In genomic region chr6:5449878-5450277, GRCm38 (mm10) we compare ENCODE assay signal across 26 mouse cellular contexts. TPM values are rescaled to one million over a fixed set of nuclear protein-coding genes. Genes with fewer than 3 reads are reported as not detected.
A peak's percentile ranks its signal among the peaks of the same experiment; 100 is the strongest.
DNase-seq lines count a peak whose midpoint lies in the region; ATAC-seq and TF ChIP-seq lines count a peak whose summit lies in the region.
"Had no signal": no experiment of that assay in that cellular context is flagged by ENCODE, and none has a peak within 500 bp of the region (broad histone marks: within the 10 kb centered on the region; RNA-seq: fewer than 3 reads in every experiment).

No protein-coding gene starts in this region.

- DNase-seq in kidney, adult 2 months: peak; percentile 70
- no peak for DNase-seq in kidney, postnatal 25 days
- no peak for DNase-seq in kidney, postnatal 10 days
- DNase-seq in kidney, postnatal 0 days (ENCODE audit: low spot score): peak; percentile 5
- DNase-seq in urinary bladder, postnatal 36 days (ENCODE audit: low spot score in 2 of 2): no peak
- DNase-seq: adrenal gland, postnatal 10 days; adrenal gland, postnatal 36 days; B cell, adult 2 months; cerebellum, adult 18-20 months; cerebellum, adult 9-10 months; cerebellum, postnatal 14 days; gastrocnemius, postnatal 10 days; gastrocnemius, postnatal 36 days; heart, adult 2 months; heart, postnatal 14 days; heart, postnatal 4 days had no signal

- TF ChIP-seq CTCF in kidney, adult 2 months (conservative IDR thresholded peaks at IDR 0.05; ENCODE audit: insufficient read depth, insufficient read length, low read depth, low read length): no peak
- TF ChIP-seq CTCF in kidney, postnatal 0 days (IDR thresholded peaks at IDR 0.05; ENCODE audit: low read depth): no peak

- 48% methylated on average over 5 of the region's 5 CpGs for WGBS in kidney, adult 2 months
- WGBS in kidney, embryonic 15.5 days: 56% methylated on average over 5 of the region's 5 CpGs
- WGBS in kidney, postnatal 0 days: 51% methylated on average over 5 of the region's 5 CpGs

- no peak overlapping the region for H3K4me3 ChIP-seq in kidney, adult 2 months (ENCODE audit: insufficient read depth, low read depth, low read length)
- H3K4me3 ChIP-seq in kidney, embryonic 15.5 days (replicated peaks): no peak overlapping the region
- no peak overlapping the region for H3K4me3 ChIP-seq in kidney, postnatal 0 days (replicated peaks; ENCODE audit: low read depth, low read length)
- H3K4me3 ChIP-seq: forebrain, embryonic 10.5 days; forebrain, embryonic 13.5 days; heart, adult 2 months; heart, embryonic 10.5 days; heart, embryonic 13.5 days had no signal

- H3K27ac ChIP-seq in kidney, adult 2 months (ENCODE audit: insufficient read depth, low read depth, low read length): no peak overlapping the region
- H3K27ac ChIP-seq in kidney, embryonic 15.5 days: no peak overlapping the region
- H3K27ac ChIP-seq in kidney, postnatal 0 days: no peak overlapping the region
- H3K27ac ChIP-seq: forebrain, embryonic 10.5 days; forebrain, embryonic 13.5 days; heart, adult 2 months; heart, embryonic 10.5 days; heart, embryonic 13.5 days; hindbrain, embryonic 14.5 days had no signal

- TF ChIP-seq POLR2A in kidney, adult 2 months (IDR thresholded peaks at IDR 0.05; ENCODE audit: low read depth, low read length): no peak

- 0 out of 2 replicates have a peak, but pooled peaks have one; percentile 40 for ATAC-seq in kidney, embryonic 15.5 days (replicated peaks; ENCODE audit: low FRiP score)
- no peak for ATAC-seq in kidney, postnatal 0 days (replicated peaks; ENCODE audit: low FRiP score, low read depth)
- ATAC-seq: forebrain, embryonic 13.5 days; forebrain, embryonic 16.5 days; Patski had no signal

- no peak overlapping the region for H3K9ac ChIP-seq in kidney, embryonic 15.5 days
- H3K9ac ChIP-seq in kidney, postnatal 0 days (ENCODE audit: low read depth, low read length): no peak overlapping the region
- H3K9ac ChIP-seq: forebrain, embryonic 13.5 days; heart, embryonic 13.5 days; hindbrain, embryonic 14.5 days had no signal

- H3K36me3 ChIP-seq in kidney, adult 2 months (ENCODE audit: control insufficient read depth, insufficient read depth, low read length): no peaks in the 10 kb centered on the region
- no peaks in the 10 kb centered on the region for H3K36me3 ChIP-seq in kidney, embryonic 15.5 days
- no peaks in the 10 kb centered on the region for H3K36me3 ChIP-seq in kidney, postnatal 0 days (ENCODE audit: insufficient read depth, low read length)
- H3K36me3 ChIP-seq: forebrain, embryonic 10.5 days; G1E; heart, embryonic 10.5 days; heart, embryonic 13.5 days had no signal

- H3K4me1 ChIP-seq in kidney, adult 2 months (ENCODE audit: control insufficient read depth, insufficient read depth, low read length): peaks cover 12% of the 10 kb centered on the region
- peaks cover 4% of the 10 kb centered on the region; the same call in 1 of the 2 replicates for H3K4me1 ChIP-seq in kidney, embryonic 15.5 days
- no peaks in the 10 kb centered on the region for H3K4me1 ChIP-seq in kidney, postnatal 0 days (replicated peaks; ENCODE audit: insufficient read depth, low read length)

- H3K9me3 ChIP-seq in kidney, embryonic 15.5 days (replicated peaks): no peaks in the 10 kb centered on the region
- H3K9me3 ChIP-seq in kidney, postnatal 0 days (replicated peaks; ENCODE audit: low read length): no peaks in the 10 kb centered on the region
- H3K9me3 ChIP-seq: forebrain, embryonic 10.5 days; forebrain, embryonic 13.5 days; G1E; heart, embryonic 10.5 days; heart, embryonic 13.5 days had no signal

- no peak overlapping the region for H3K4me2 ChIP-seq in kidney, embryonic 15.5 days
- no peak overlapping the region for H3K4me2 ChIP-seq in kidney, postnatal 0 days (ENCODE audit: low read length)
- H3K4me2 ChIP-seq: forebrain, embryonic 13.5 days; heart, embryonic 13.5 days; hindbrain, embryonic 14.5 days had no signal

- H3K27me3 ChIP-seq in kidney, adult 2 months (replicated peaks; ENCODE audit: control insufficient read depth, insufficient read depth, low read length): no peaks in the 10 kb centered on the region
- H3K27me3 ChIP-seq in kidney, embryonic 15.5 days: no peaks in the 10 kb centered on the region
- no peaks in the 10 kb centered on the region for H3K27me3 ChIP-seq in kidney, postnatal 0 days (ENCODE audit: insufficient read depth, low read length)
- H3K27me3 ChIP-seq: CH12.LX; forebrain, embryonic 13.5 days; heart, embryonic 13.5 days; Patski had no signal

RNA-seq across cellular contexts. Expression of gene Pdk4, which starts 46.2 kb away (rescaled TPM):
- polyA plus RNA-seq in kidney, adult 2 months (2012; rRNA removed): 22.3 and 30.0 TPM in 2 replicates
- 2.7 and 3.7 TPM in 2 replicates for polyA plus RNA-seq in kidney, embryonic 15.5 days (2015; fragmentation: Nextera tagmentation; extraction: Ambion mirVana)
- 14.5 and 15.9 TPM in 2 replicates for polyA plus RNA-seq in kidney, postnatal 0 days (2015; fragmentation: Nextera tagmentation; extraction: Ambion mirVana)
- polyA plus RNA-seq: G1E had no signal

Comparison
In these comparisons a context has a peak if more than half of its experiments do, and no peak if none do; other contexts are left out.
1. DNase-seq: peak in kidney, adult 2 months (single experiment) and kidney, postnatal 0 days (single experiment); none in kidney, postnatal 25 days (0 of 2), kidney, postnatal 10 days (single experiment) and urinary bladder, postnatal 36 days (0 of 2).